In the genomic region with DNA sequence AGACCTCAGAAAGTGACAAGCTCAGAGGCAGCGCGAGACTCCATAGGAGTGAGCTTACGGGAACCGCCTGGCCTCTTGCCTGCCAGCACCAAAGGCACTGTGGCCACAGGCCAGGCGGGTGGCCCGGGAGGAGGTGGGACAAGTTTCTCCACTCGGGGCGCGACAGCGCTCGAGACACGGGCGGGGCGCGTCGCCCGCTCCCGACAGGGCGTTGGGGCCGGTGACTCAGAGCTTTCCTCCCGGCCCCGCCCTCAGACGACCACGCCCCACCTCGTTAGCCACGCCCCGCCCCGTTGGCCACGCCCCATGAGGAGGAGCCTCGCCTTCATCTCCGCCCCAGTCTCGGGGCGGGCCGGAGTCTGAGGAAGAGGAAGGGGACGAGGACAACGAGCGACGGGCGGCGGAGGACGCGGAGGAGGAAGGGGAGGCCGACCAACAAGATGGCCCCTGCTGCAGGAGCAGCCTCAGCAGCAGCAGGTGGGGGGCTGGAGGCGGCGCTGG, we compare ENCODE assay signal across 8 mouse cellular contexts. TPM values are rescaled to one million over a fixed set of nuclear protein-coding genes. Genes with fewer than 3 reads are reported as not detected.
A peak's percentile ranks its signal among the peaks of the same experiment; 100 is the strongest.
DNase-seq lines count a peak whose midpoint lies in the region; ATAC-seq and TF ChIP-seq lines count a peak whose summit lies in the region.

A gene (plus strand): TSS at position 362 of the 501 bp plus-strand sequence.

- H3K4me3 ChIP-seq in cortical plate, adult 2 months (ENCODE audit: insufficient read depth, low read length) = peak within 1 kb of the TSS; percentile 84
- H3K4me3 ChIP-seq in megakaryocyte, embryonic 14.5 days (replicated peaks) = peak within 1 kb of the TSS; percentile 100

- H3K36me3 ChIP-seq in megakaryocyte, embryonic 14.5 days (replicated peaks; ENCODE audit: low read length) = no peaks in the 10 kb centered on the region

- peak; percentile 96 to 97 for DNase-seq in gastrocnemius, adult 8-10 months (ENCODE audit: low spot score in 2 of 2)
- peak; percentile 44 for DNase-seq in hindlimb bud, embryonic 11.5 days (ENCODE audit: extremely low spot score, low read depth, low spot score)
- DNase-seq in left cerebral cortex, adult 8-10 months (ENCODE audit: low spot score in 2 of 2) = peak; percentile 92 to 99
- DNase-seq in right cerebral cortex, postnatal 10 days (ENCODE audit: low spot score in 2 of 2) = peak; percentile 96 to 98
- peak; percentile 99 for DNase-seq in urinary bladder, postnatal 25 days (ENCODE audit: low spot score)

- TF ChIP-seq CTCF in cortical plate, adult 2 months (IDR thresholded peaks at IDR 0.05; ENCODE audit: extremely low read depth, insufficient read depth, low read length) = no peak

- H3K4me1 ChIP-seq in cortical plate, adult 2 months (ENCODE audit: control insufficient read depth, insufficient read depth, low read length) = peaks cover 3% of the 10 kb centered on the region; the same call in 1 of the 2 replicates
- peaks cover 26% of the 10 kb centered on the region for H3K4me1 ChIP-seq in megakaryocyte, embryonic 14.5 days

- TF ChIP-seq POLR2A in cortical plate, adult 2 months (IDR thresholded peaks at IDR 0.05; ENCODE audit: extremely low read depth, insufficient read depth, low read length) = peak; percentile 82

- ATAC-seq in activated CD4-positive, CD25-positive, alpha-beta regulatory T cell, adult 4 months = peak; percentile 94

- H3K9me3 ChIP-seq in megakaryocyte, embryonic 14.5 days = no peaks in the 10 kb centered on the region

- peak within 1 kb of the TSS; percentile 93 for H3K27ac ChIP-seq in cortical plate, adult 2 months (ENCODE audit: insufficient read depth, low read length)

- H3K27me3 ChIP-seq in megakaryocyte, embryonic 14.5 days (replicated peaks) = peaks cover 7% of the 10 kb centered on the region

RNA-seq across cellular contexts. Expression of the gene that starts here (rescaled TPM):
- polyA plus RNA-seq in activated CD4-positive, CD25-positive, alpha-beta regulatory T cell, adult 4 months (2017; shearing (Covaris generic)) = 10 to 100 TPM; 12.8 to 14.9 TPM
- polyA plus RNA-seq in cortical plate, adult 2 months (2012; rRNA removed) = 9.9 and 10.8 TPM in 2 replicates
- 10 to 100 TPM; 18.3 to 30.0 (median 24.9) TPM for total RNA-seq in gastrocnemius, adult 8-10 months (2022)
- 10 to 100 TPM; 37.8 to 43.1 (median 40.2) TPM for total RNA-seq in left cerebral cortex, adult 8-10 months (2022)
- polyA plus RNA-seq in megakaryocyte, embryonic 14.5 days (2012; ENCODE audit: insufficient read depth, low replicate concordance) = 0.37 TPM in 1 of 2 replicates, not detected in the other

Comparison
In these comparisons a context has a peak if more than half of its experiments do, and no peak if none do; other contexts are left out.
1. Peak in every context shown above with its lines: DNase-seq, ATAC-seq, H3K4me3 ChIP-seq and H3K27ac ChIP-seq.
2. DNase-seq: peak in every context shown above with its lines; median percentile 99 in urinary bladder, postnatal 25 days; 97 in right cerebral cortex, postnatal 10 days; 96 in gastrocnemius, adult 8-10 months; 96 in left cerebral cortex, adult 8-10 months; 44 in hindlimb bud, embryonic 11.5 days.